Mouse (Mus musculus): ENCODE results near the gene Taf8.
"Not testable (repeated sequence)": the region's sequence is repeated elsewhere in the genome, so short reads cannot be mapped to it uniquely, and the experiment has no call there.

The Taf8 gene

GRCm38 (mm10) chr17:47521551-47522258 is 19.6 kb upstream of the Taf8 start:
- in situ Hi-C loops (cut with MboI, MseI) = loop anchor here (5.0 kb wide), 1 partner anchor 521 kb away; no protein-coding TSS in a partner anchor

- in situ Hi-C loops (cut with MboI, MseI) = no loop called here
These were observed 16.1 kb upstream of the Taf8 start for GRCm38 (mm10) chr17:47518205-47518604.

GRCm38 (mm10) chr17:47516232-47516631 is 14.1 kb upstream of the Taf8 start:
- in situ Hi-C loops (cut with MboI, MseI) = no loop called here

- in situ Hi-C loops (cut with MboI, MseI) = no loop called here
These were observed 13.2 kb upstream of the Taf8 start for GRCm38 (mm10) chr17:47515180-47515844.

- in situ Hi-C loops (cut with MboI, MseI) = loop anchor here (5.0 kb wide), 1 partner anchor 84 kb away; no protein-coding TSS in a partner anchor
These were observed 11.1 kb upstream of the Taf8 start for GRCm38 (mm10) chr17:47512956-47513775.

GRCm38 (mm10) chr17:47511111-47512020 is 9.3 kb upstream of the Taf8 start:
- in situ Hi-C loops (cut with MboI, MseI) = loop anchor here (5.0 kb wide), 1 partner anchor 86 kb away; no protein-coding TSS in a partner anchor

GRCm38 (mm10) chr17:47509031-47509705 is 7.1 kb upstream of the Taf8 start:
- in situ Hi-C loops (cut with MboI, MseI) = loop anchor here (5.0 kb wide), 1 partner anchor 183 kb away; the partner anchor contains the start of genes Gm21981 and Prickle4

GRCm38 (mm10) chr17:47508012-47508608 is 6.0 kb upstream of the Taf8 start:
- in situ Hi-C loops (cut with MboI, MseI) = loop anchor here (5.0 kb wide), 1 partner anchor 184 kb away; the partner anchor contains the start of genes Gm21981 and Prickle4

GRCm38 (mm10) chr17:47507523-47507922 is 5.4 kb upstream of the Taf8 start:
- in situ Hi-C loops (cut with MboI, MseI) = loop anchor here (5.0 kb wide), 1 partner anchor 185 kb away; the partner anchor contains the start of genes Gm21981 and Prickle4

- in situ Hi-C loops (cut with MboI, MseI) = loop anchor here (5.0 kb wide), 1 partner anchor 186 kb away; the partner anchor contains the start of genes Gm21981 and Prickle4
These were observed 4.6 kb upstream of the Taf8 start for GRCm38 (mm10) chr17:47506697-47507096.

GRCm38 (mm10) chr17:47506042-47506441 is 4.0 kb upstream of the Taf8 start:
- in situ Hi-C loops (cut with MboI, MseI) = loop anchor here (5.0 kb wide), 1 partner anchor 186 kb away; the partner anchor contains the start of genes Gm21981 and Prickle4

GRCm38 (mm10) chr17:47505566-47505965 is 3.5 kb upstream of the Taf8 start:
- in situ Hi-C loops (cut with MboI, MseI) = loop anchor here (5.0 kb wide), 1 partner anchor 187 kb away; the partner anchor contains the start of genes Gm21981 and Prickle4

GRCm38 (mm10) chr17:47504941-47505346 is 2.9 kb upstream of the Taf8 start, which contains the start of gene Ccnd3:
Gene Ccnd3, plus strand, starts transcription at chr17:47505051.
- in situ Hi-C loops (cut with MboI, MseI) = loop anchor here (5.0 kb wide), 1 partner anchor 187 kb away; the partner anchor contains the start of genes Gm21981 and Prickle4

GRCm38 (mm10) chr17:47504228-47504627 is 2.1 kb upstream of the Taf8 start:
- in situ Hi-C loops (cut with MboI, MseI) = no loop called here

- in situ Hi-C loops (cut with MboI, MseI) = no loop called here
These were observed 1.6 kb upstream of the Taf8 start for GRCm38 (mm10) chr17:47503689-47504088.

GRCm38 (mm10) chr17:47502707-47503045 is 584 bp upstream of the Taf8 start:
- in situ Hi-C loops (cut with MboI, MseI) = not testable (repeated sequence)

- in situ Hi-C loops (cut with MboI, MseI) = no loop called here
These were observed 561 bp downstream of the Taf8 start for GRCm38 (mm10) chr17:47501531-47501930.

- in situ Hi-C loops (cut with MboI, MseI) = no loop called here
These were observed 8.0 kb downstream of the Taf8 start for GRCm38 (mm10) chr17:47494132-47494531.

GRCm38 (mm10) chr17:47493653-47494052 is 8.4 kb downstream of the Taf8 start:
- in situ Hi-C loops (cut with MboI, MseI) = no loop called here

Measured in regulatory T cell (primary cell).